Mouse (Mus musculus) right cerebral cortex, postnatal 14 days (tissue): ENCODE results near the gene Pcdh17.

ENCODE experiments used
- DNase-seq: peaks from one replicate; pipeline ENCODE4 v3.0.0; 2022

Pcdh17 gene

DNA sequence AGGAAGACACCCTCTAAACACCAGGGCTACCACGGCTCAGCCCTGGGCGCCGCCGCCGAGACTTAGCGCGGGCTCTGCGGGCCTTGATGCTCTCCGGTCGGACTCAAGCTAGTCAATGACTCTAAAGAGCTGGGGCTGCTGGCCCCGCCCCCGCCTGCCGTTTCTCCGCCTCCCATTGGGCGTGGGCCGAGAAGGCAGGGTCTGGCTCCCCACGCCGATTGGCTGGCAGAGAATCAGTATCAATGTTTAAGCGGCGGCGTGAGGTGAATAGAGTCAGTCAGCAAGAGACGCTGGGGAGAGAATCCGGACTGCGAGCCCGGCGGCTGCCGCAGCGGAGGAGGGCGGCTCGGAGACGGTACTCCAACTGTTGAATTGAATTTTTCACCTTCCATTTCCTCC lies at the start of gene Pcdh17:
TSS of gene Pcdh17 (plus strand) at position 276 of the 399 bp plus-strand sequence.
- peak; percentile 91 for DNase-seq

- DNase-seq = no peak
Observed at GRCm38 (mm10) chr14:84397137-84397536, 46.2 kb upstream of the Pcdh17 start.

DNA sequence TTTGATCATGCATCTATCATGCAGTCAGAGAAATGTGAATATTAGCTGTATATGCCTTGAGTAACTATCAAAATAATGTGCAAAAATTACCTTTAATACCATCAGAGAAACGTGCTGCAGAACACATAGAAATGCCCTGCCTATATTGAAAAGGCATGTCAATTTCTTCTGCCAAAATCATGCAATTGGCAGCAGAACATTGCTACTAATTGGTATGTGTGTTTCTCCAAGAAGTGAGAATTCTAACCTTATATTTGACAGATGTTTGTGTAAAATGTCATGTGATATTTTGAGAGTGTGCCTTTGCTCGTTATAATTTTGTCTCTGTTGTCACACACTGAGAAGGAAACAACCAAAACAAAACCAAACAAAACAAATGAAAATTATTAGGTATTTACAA lies 18.6 kb upstream of the Pcdh17 start:
- no peak for DNase-seq

DNA sequence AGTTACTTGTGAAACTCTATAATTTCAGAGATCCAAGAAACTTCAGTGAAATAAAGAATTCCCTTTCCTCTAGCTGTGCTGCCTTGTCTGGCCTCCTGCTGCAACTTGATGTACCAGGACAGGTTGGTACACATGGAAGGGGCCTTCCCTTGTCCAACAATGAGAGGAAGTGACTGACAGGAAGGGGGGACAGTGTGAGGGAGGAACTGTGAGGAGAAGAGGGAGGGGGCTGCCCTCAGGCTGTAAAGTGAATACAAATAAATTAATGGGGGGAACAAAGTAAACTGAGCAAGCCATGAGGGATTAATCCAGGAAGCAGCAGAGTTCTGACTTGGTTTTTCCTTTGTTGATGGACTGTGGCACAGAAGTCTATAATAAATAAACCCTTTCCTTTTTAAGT lies 16.7 kb upstream of the Pcdh17 start:
- no peak for DNase-seq

GRCm38 (mm10) chr14:84438066-84438770 lies 5.1 kb upstream of the Pcdh17 start:
- DNase-seq = peak; percentile 5

DNA sequence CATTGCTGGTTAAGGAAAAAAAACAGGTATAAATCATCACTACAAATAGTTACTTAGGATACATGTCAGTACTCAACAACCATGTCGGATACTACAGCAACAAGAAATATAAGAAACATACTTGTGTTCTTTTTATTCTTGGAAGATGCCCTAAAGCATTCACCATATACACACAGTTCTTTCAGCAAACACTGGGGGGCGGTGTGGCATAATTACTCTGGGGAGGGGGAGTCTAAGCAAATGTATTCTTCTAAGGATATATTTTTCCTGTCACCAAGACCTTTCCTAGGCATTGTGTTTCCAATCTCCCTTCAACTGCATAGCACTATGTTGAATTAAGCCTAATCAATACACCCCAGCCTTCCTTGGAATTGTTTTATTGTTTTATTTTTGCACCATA lies 2.5 kb upstream of the Pcdh17 start:
- peak; percentile 28 for DNase-seq

DNA sequence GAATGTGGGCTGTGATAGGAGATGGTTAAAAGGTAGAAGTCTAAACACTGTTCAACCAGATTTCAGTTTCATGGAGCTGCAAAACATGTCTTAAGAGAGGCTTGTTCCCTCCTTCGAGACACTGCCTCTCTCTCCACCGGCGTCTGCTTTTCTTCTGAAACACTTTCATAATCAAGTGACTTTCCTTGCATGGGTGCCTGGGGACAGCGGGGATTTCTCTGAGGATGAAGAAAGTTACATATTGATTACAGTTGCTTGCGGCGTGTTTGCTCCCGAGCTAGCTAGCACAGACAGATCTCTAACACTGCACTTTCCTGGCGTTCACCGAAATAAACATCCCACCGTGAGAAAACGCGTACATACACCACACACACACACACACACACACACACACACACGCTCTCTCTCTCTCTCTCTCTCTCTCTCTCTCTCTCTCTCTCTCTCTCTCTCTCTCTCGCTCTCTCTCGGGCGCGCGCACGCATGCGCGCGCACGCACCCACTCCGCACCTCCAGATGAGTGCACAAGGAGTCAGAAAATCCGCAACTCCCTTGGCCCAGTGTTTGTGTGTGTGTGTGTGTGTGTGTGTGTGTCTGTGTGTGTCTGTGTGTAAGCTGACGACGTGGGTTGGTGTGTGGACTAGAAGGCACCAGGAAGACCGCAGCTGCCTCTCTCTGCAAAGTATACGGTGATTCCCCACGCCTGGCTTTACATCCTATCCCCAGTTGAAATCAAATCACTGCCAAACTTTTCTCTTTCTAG lies 655 bp upstream of the Pcdh17 start:
- peak; percentile 31 for DNase-seq

DNA sequence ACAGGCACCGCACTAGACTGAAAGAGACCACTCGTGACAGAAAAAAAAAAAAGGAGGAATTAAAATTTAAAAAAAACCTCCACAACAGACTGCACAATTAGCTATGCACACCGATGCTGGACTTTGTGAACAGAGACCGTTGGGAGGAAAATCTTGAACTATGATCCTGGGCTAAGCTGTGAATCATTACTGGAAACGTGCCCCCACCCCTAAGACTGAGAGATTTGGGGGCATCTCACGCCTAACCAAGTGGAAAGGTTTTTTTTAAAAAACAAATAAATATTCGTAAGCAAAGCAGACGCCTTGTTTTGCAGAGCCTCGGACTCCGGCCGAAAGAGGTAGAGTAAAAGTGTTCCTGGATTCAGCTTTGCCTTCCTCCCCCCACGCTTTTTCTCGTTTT lies 398 bp downstream of the Pcdh17 start:
- no peak for DNase-seq

- peak; percentile 25 for DNase-seq
Observed at GRCm38 (mm10) chr14:84444276-84444662, 906 bp downstream of the Pcdh17 start.

GRCm38 (mm10) chr14:84444663-84445502 lies 1.5 kb downstream of the Pcdh17 start:
- DNase-seq = peak; percentile 56

DNA sequence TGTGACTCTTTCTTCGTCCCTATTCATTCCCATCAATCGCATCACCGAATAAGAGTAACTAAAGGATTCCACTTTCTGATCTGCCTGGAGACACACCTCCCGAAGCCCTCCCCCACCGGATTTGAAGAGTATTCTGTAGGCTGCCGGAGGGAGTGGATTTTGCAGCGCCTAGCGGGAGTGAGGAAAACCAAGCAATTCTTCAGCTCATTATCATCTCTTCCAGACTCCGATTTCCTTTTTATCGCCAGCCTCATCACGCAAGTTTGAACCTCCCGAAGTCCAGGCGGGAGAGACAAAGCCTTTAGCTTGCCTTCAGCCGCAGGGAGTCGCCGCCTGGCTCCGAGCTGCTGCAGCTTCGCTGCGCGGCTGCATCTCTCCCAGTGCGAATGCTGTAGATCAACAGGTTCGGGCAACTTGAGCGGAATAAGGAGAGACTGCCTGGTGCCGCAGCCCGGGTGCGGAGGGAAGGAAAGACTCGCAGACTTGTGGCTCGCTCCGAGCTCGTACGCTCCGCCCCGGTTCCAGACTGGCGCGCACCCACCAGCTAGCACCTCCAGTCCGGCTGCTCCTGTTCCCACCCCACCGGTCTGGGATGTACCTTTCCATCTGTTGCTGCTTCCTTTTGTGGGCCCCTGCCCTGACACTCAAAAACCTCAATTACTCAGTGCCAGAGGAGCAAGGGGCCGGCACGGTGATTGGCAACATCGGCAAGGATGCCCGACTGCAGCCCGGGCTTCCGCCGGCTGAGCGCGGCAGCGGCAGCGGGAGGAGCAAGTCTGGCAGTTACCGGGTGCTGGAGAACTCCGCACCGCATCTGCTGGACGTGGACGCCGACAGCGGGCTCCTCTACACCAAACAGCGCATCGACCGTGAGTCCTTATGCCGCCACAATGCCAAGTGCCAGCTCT lies 2.4 kb downstream of the Pcdh17 start:
- DNase-seq = peak; percentile 52

GRCm38 (mm10) chr14:84446411-84446915 lies 3.1 kb downstream of the Pcdh17 start:
- DNase-seq = peak; percentile 34

DNA sequence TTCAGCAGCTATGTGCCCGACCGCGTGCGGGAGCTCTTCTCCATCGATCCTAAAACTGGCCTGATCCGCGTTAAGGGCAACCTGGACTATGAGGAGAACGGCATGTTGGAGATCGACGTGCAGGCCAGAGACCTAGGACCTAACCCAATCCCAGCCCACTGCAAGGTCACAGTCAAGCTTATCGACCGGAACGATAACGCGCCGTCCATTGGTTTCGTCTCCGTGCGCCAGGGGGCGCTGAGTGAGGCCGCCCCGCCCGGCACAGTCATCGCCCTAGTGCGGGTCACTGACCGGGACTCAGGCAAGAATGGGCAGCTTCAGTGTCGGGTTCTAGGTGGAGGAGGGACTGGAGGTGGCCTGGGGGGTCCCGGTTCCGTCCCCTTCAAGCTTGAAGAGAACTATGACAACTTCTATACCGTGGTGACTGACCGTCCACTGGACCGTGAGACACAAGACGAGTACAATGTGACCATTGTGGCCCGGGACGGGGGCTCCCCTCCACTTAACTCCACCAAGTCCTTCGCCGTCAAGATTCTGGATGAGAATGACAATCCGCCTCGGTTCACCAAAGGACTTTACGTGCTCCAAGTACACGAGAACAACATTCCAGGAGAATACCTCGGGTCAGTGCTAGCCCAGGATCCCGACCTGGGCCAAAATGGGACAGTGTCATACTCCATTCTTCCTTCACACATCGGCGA lies 3.7 kb downstream of the Pcdh17 start:
- DNase-seq = peak; percentile 54

DNA sequence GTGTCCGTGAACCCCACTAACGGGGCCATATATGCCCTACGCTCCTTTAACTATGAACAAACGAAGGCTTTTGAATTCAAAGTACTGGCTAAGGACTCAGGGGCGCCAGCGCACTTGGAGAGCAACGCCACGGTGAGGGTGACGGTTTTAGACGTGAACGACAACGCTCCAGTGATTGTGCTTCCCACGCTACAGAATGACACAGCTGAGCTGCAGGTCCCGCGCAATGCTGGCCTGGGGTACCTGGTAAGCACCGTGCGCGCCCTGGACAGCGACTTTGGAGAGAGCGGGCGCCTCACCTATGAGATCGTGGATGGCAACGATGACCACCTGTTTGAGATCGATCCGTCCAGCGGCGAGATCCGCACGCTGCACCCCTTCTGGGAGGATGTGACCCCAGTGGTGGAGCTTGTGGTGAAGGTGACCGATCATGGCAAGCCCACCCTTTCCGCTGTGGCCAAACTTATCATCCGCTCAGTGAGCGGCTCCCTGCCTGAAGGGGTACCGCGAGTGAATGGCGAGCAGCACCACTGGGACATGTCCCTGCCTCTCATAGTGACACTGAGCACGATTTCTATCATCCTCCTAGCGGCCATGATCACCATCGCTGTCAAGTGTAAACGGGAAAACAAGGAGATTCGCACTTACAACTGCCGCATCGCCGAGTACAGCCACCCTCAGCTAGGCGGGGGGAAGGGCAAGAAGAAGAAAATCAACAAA lies 4.5 kb downstream of the Pcdh17 start:
- peak; percentile 24 for DNase-seq

DNA sequence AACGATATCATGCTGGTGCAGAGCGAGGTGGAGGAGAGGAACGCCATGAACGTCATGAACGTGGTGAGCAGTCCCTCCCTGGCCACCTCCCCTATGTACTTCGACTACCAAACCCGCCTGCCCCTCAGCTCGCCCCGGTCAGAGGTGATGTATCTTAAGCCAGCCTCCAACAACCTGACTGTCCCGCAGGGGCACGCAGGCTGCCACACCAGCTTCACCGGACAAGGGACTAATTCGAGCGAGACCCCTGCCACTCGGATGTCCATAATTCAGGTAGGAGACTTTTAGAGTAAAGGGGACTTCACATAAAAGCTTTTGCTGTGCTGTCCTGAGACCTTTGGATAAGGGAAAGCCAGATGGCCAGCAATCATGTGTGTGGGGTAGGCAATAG lies 5.0 kb downstream of the Pcdh17 start:
- DNase-seq = peak; percentile 16

DNA sequence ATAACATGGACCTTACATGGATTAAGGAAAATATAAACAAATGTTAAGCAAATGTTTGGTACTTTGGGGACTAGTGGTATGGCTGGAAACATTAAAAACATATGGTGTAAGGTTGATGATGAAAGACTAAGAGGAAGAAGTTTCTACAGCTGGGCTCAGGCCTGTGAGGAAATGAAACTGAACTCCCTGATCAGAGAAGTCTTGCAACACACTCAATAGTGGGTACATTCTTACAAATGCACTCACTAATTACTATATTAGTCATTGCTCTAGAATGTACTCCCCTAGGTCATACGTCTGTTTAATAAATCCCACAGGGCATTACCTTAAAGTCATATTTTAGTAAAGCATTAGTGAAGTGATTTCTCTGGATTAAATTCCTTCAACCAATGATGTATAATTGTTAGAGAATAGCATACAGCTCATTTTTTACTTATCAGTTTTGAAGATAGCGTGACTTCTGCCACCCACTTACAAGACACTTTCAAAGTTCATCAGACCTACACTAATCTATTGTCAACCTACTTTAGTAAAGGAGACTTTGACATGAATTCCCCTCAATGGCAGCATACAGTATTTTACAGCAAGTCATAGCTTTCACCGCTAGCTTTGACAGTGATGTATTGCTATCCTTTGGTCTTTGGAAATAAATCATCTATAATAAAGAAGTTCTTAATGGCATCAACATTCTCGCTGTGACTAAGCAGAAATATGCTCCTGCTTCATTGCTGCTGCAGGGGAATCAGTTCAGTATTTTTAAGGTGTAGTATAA lies 10.9 kb downstream of the Pcdh17 start:
- no peak for DNase-seq

DNA sequence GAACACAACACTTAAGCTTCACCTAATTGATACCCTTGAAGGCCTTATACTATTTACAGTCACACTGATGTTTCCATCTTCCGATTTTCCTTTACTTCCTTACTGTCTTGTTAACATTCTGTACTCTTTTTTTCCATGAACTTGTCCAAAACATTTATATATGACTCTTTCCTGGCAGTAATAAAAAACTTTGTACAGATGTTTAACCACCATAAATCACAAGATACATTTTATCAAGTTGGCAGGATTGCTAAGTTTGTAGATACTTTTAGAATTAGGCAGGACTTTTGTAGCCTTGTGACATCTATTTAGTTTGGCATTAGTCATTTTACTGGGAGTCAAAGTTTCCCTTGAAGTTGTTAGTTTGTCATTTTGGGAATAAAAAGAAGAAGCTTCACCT lies 32.1 kb downstream of the Pcdh17 start:
- DNase-seq = no peak

DNA sequence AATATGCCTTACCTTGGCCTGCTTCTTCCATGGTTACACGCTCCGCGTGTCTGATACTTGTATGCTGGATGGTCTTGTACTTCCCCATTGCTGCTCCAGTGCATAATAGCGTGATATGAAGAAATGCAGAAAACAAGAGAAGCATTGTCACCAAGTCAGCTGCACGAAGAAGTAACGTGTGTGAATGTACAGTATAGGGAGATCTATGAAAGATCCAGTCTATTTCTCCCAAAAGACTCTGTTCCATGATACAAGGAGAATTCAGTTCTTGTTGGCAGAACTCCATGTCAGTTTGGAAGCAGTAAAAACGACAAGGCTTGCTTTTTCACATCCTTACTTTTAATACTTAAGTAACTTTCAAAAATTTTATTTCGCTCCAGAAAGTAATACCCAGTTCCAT lies 33.0 kb downstream of the Pcdh17 start:
- DNase-seq = no peak

- no peak for DNase-seq
Observed at GRCm38 (mm10) chr14:84476906-84477305, 33.5 kb downstream of the Pcdh17 start.

DNA sequence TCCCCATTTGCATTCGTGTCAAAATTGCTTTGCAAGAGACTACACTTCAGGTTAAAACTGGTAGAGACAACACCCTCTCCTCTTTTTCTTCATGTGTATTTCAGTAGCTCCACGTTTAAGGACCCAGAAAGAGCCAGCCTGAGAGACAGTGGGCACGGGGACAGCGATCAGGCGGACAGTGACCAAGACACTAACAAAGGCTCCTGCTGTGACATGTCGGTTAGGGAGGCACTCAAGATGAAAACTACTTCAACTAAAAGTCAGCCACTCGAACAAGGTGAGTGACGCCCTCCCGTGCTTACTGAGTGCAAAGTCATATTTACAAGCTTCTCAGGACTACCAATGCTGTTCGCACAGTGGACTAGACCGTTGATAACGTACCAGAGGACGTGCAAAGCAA lies 34.0 kb downstream of the Pcdh17 start:
- DNase-seq = no peak
